Mouse (Mus musculus): Measurements from ENCODE around the gene Igdcc4. TPM values are rescaled to one million over a fixed set of nuclear protein-coding genes. Genes with fewer than 3 reads are reported as not detected.

The Igdcc4 gene
- polyA plus RNA-seq, 1 experiment from 2014 or later = 9.7 TPM

DNA sequence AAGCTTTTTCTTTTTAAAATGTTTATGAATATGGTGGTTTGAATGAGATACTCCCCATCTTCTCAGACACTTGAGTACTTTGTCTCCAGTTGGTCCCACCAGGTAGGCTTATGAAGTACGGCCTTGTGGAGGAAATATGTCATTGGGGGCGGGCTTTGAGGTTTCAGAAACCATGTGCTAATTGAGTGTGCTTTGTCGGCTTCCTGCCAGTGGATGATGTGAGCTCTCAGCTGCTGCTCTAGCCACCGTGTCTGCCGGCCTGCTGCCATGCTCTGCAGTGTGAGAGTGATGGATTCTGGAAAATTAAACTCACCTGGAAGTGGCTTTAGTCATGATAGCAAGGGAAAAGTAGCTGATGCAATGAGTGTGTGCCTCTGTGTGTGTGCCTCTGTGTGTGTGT, 13.8 kb upstream of the Igdcc4 start:
- no peak overlapping the region for H3K9ac ChIP-seq
- no peak for ATAC-seq (ENCODE audit: low FRiP score)
- H3K4me3 ChIP-seq = no peak overlapping the region
- peaks cover 24% of the 10 kb centered on the region for H3K36me3 ChIP-seq
- no peak overlapping the region for H3K4me2 ChIP-seq
- H3K4me1 ChIP-seq (replicated peaks) = peaks cover 10% of the 10 kb centered on the region
- no peaks in the 10 kb centered on the region for H3K9me3 ChIP-seq
- no peaks in the 10 kb centered on the region for H3K27me3 ChIP-seq
- 67% methylated on average over 5 of the region's 5 CpGs for WGBS
- H3K27ac ChIP-seq = no peak overlapping the region

DNA sequence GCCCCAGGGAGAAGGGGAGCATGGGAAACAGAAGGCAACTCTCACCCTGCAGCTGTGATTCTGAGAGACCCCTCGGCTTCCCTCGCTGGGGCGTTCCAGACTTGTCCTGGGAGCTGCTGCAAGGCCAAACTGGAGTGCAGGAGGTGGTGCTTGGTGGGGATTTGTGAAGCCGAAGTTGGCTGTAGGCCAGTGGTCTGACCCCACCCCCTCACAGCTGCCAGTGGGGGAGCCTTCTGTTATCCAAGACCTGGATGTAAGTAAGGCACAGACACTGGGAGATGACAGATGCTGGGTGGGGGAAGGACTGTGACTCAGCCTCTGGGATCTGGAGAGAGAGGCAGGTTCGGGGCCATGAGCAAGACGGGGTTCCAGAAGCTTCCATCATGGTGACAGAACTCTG, 7.0 kb upstream of the Igdcc4 start:
- no peak overlapping the region for H3K4me2 ChIP-seq
- 41% methylated on average over 6 of the region's 6 CpGs for WGBS
- H3K36me3 ChIP-seq = no peaks in the 10 kb centered on the region
- no peak for ATAC-seq (ENCODE audit: low FRiP score)
- H3K27ac ChIP-seq = 0 out of 2 replicates have a peak overlapping the region, but pooled peaks have one; percentile 18
- H3K27me3 ChIP-seq = no peaks in the 10 kb centered on the region
- no peak overlapping the region for H3K9ac ChIP-seq
- H3K4me1 ChIP-seq (replicated peaks) = peaks cover 18% of the 10 kb centered on the region
- no peaks in the 10 kb centered on the region for H3K9me3 ChIP-seq
- H3K4me3 ChIP-seq = no peak overlapping the region

DNA sequence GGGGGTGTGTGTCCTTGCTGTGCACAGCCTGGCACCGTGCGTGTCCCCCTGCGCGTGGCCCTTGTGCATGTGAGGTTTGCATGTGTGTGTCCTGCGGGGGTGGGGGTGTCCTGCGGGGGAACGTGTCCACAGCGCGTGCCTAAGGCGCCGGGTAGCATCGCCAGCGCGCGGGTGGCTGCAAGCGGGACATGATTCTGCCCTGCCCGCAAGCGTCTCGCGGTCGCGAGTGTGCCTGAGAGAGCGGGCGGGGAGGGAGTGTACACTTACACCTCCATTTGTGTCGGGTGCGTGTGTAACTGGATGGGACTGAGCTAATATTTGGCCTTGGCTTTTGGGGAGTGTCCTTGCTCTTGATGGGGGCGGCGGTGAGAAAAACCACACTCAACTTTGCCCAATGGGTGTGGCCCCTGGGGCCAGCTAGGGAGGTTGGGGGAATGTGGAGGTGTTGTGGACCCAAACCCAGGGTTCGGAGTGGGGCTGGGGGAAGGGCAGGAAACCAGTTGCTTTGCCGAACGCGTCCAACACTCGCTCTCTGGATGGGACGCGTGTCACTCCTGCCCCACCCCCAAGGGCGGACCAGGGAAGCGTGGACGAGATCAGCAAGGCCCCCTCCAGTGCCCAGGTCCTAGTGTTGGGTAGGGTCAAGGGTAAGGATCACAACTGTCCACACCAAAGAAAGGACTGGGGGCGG, 545 bp downstream of the Igdcc4 start:
- Histone ChIP-seq H3K27ac (peak overlapping the region; percentile 87), H3K4me2 (peak overlapping the region; percentile 96), H3K36me3 (no peaks in the 10 kb centered on the region), H3K4me3 (peak overlapping the region; percentile 79), H3K27me3 (no peaks in the 10 kb centered on the region), H3K9me3 (no peaks in the 10 kb centered on the region), H3K4me1 (replicated peaks) (peaks cover 33% of the 10 kb centered on the region), H3K9ac (peak overlapping the region; percentile 92)
- ATAC-seq (ENCODE audit: low FRiP score) = peak; percentile 62
- under 1% methylated on average over 39 of the region's 39 CpGs for WGBS

DNA sequence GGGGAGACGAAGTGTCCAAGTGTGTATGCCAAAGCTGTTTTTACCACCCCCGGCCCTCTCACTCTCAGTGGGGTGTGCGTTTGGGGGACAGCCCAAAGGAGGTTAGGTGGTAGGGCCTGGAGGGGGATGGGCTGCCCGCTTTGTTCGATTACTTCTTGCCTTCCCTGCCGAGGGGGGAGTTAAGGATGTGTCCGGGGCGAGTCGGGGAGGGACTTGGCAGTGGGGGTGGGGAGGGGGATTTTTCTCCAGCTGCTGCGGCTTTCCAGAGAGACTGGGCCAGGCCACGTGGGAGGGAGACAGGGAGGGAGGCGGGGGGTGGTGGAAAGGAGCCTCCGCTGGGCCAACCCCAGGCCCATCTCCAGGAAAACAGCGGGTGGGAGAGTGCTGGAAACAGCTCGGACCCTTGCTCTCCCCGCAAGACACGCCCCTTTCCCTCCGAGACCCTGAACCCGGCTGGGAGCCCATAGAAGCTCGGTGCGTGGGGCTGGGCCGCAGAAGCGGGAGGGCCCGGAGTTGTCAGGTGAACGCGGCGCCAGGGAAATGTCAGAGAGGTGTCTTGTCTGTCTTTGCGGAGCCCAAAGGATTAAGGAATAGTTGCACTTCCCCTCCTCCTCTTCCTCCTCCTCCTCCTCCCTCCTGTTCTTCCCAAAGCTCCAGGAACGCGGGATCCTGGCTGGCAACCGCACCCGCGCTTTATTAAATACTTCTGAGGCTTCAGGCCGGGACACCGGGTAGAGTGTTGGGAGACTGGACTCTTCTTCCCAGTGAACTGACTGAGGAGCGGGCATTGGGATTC, 1.3 kb downstream of the Igdcc4 start:
- 1% methylated on average over 35 of the region's 36 CpGs for WGBS
- Histone ChIP-seq H3K27ac (peak overlapping the region; percentile 87), H3K9me3 (no peaks in the 10 kb centered on the region), H3K4me2 (peak overlapping the region; percentile 96), H3K9ac (peak overlapping the region; percentile 92), H3K4me3 (peak overlapping the region; percentile 79), H3K27me3 (no peaks in the 10 kb centered on the region), H3K36me3 (no peaks in the 10 kb centered on the region), H3K4me1 (replicated peaks) (peaks cover 33% of the 10 kb centered on the region)
- peak; percentile 67 for ATAC-seq (ENCODE audit: low FRiP score)

DNA sequence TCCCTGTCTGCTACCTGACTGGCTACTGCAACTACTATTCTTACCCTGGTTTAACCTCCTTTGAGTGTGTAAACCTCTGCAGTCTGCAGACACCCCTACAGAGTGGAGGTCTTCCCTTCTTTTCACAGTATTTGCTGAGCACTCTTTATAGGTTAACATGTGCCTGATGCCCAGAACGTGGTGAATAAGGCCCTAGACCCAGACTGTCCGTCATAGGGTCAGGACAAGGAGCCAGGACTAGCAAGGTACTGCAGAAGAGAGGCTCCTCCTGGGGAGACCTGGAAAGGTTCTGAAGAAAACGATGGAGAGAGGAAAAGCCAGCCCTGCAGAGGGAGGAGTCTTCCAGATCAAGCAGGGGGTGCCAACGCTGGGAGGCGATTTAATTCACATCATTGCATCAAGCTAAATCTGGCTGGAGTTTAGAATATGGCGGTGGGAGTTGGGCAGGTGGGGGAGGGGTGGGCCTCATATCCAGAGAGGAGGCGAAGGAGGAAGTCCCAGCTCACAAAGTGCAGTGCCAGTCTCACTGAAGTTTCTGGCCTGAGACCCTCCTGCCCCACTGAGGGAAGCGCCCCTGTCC, 2.0 kb downstream of the Igdcc4 start:
- Histone ChIP-seq H3K9ac (peak overlapping the region; percentile 92), H3K27me3 (no peaks in the 10 kb centered on the region), H3K4me3 (peak overlapping the region; percentile 79), H3K4me1 (replicated peaks) (peaks cover 33% of the 10 kb centered on the region), H3K9me3 (no peaks in the 10 kb centered on the region), H3K27ac (peak overlapping the region; percentile 87), H3K4me2 (peak overlapping the region; percentile 96), H3K36me3 (no peaks in the 10 kb centered on the region)
- WGBS = 23% methylated on average over 8 of the region's 8 CpGs
- ATAC-seq (ENCODE audit: low FRiP score) = no peak

DNA sequence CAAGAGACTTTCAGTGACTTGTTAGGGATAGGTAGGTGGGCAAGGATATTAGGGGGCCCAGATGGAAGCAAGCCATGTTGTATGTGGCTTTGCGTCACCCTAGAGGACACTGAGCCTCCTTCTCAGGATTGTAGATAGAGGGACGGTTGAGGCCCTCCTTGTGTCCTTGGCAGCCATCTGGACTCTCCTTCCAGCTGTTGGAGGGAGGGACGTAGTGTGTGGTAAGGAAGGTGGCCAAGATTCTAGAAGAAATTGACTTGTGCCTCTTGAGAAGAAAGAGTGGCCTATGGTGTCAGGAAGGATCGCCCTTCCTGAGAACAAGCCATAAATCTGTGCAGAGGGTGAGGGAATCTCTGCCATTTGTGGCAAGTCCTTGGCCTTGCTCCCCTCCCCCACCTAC, 5.5 kb downstream of the Igdcc4 start:
- 93% methylated on average over 4 of the region's 4 CpGs for WGBS
- no peak for ATAC-seq (ENCODE audit: low FRiP score)

DNA sequence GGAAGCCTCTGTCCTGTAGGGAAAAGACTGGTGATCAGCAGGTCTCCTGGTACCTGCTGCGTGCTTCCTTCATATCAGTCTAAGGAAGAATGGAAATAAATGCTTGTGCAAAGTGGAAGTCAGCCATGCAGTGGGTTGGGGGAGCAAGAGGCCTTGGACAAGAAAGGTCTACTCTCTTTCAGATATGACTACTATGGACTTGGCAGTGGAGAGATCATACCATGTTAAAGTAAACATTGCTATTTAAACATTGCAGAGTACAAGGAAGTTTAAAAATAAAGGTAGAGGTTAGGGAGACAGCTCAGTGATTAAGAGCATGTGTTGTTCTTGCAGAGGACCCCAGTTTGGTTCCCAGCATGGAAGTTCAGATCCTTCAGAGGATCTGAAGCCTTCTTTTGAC, 6.6 kb downstream of the Igdcc4 start:
- Histone ChIP-seq H3K9me3 (no peaks in the 10 kb centered on the region), H3K4me2 (no peak overlapping the region), H3K36me3 (no peaks in the 10 kb centered on the region), H3K4me1 (replicated peaks) (peaks cover 35% of the 10 kb centered on the region), H3K9ac (no peak overlapping the region), H3K27me3 (no peaks in the 10 kb centered on the region), H3K27ac (no peak overlapping the region), H3K4me3 (no peak overlapping the region)
- ATAC-seq (ENCODE audit: low FRiP score) = no peak
- 85% methylated on average over 1 of the region's 1 CpGs for WGBS

More for the DNA sequence above, 5.5 kb downstream of the Igdcc4 start:
- Histone ChIP-seq H3K9ac (no peak overlapping the region), H3K36me3 (no peaks in the 10 kb centered on the region), H3K27me3 (no peaks in the 10 kb centered on the region), H3K4me2 (no peak overlapping the region), H3K4me3 (no peak overlapping the region), H3K27ac (no peak overlapping the region), H3K9me3 (no peaks in the 10 kb centered on the region), H3K4me1 (replicated peaks) (peaks cover 45% of the 10 kb centered on the region)

DNA sequence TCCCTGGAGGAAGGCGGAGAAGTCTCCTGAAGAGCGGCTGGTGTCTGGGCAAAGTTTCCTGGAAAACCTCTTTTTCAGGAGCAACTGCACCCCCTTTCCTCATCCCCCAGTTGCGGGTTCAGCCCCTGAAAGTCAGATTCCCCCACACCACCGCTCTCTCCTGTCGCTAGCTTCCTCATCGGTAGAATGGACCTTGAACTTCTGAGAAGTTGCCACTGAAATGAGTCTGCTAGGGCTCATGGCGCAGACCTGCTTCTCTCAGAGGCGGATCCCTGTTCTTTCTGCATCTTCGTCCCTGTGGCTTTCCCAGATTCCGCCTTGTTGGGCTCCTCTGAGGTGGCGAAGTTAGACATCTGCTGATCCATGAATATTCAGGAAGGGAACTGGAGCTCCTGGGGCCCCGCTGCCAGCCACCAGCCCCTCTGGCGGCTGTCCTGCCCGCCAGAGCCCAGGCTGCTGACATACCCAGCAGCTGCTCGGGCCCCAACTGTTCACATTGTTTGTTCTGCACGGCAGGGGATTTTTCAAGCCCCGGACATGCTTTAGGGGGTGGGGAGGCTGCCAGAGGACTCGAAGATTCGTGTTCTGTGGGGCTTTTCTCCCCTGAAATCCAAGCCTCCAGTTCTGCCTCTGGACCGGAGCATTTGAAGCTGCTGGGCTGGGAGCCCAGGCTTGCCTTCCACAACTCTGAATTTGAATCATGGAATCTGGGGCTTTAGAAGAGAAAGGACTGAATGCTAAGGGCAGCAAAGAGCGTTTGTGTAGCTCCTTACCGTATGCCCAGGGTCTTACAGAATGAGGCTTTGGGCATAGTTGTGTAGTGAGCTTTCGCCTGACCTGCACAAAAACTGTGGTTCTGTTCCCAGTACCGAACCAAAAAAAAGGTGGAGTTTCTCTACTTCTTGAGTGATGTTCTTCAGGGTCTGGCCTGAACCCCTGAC, 8.1 kb downstream of the Igdcc4 start:
- ATAC-seq (ENCODE audit: low FRiP score) = peak; percentile 75
- Histone ChIP-seq H3K36me3 (0 out of 2 replicates have a peak, but pooled peaks cover 8% of the 10 kb centered on the region), H3K9ac (peak overlapping the region; percentile 63), H3K4me3 (peak overlapping the region; percentile 8; the same call in 1 of the 2 replicates), H3K27ac (peak overlapping the region; percentile 87), H3K4me1 (replicated peaks) (peaks cover 23% of the 10 kb centered on the region), H3K27me3 (no peaks in the 10 kb centered on the region), H3K4me2 (peak overlapping the region; percentile 41), H3K9me3 (no peaks in the 10 kb centered on the region)
- WGBS = 6% methylated on average over 24 of the region's 24 CpGs

DNA sequence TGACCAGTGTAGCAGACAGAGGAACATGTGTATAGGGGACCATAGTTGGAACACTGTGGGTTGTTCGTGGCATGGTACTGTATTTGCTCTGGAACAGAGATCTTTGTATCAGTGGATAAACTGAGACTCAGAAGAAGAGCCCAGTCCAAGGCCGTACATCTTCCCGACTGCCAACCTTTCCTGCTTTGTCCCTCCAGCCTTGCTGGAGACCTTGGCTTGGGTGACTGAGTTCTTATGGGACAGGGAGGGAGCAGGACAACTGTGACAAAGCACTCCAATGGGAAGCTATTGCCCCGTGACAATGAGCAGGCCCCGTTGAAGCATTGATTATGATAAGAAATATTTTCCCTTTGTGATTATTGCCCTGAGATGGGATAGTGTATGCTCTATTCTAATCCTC, 10.4 kb downstream of the Igdcc4 start:
- Histone ChIP-seq H3K27ac (no peak overlapping the region), H3K4me1 (replicated peaks) (peaks cover 23% of the 10 kb centered on the region), H3K4me2 (no peak overlapping the region), H3K9me3 (no peaks in the 10 kb centered on the region), H3K36me3 (peaks cover 12% of the 10 kb centered on the region; the same call in 1 of the 2 replicates), H3K27me3 (no peaks in the 10 kb centered on the region), H3K4me3 (no peak overlapping the region), H3K9ac (no peak overlapping the region)
- no peak for ATAC-seq (ENCODE audit: low FRiP score)
- WGBS = 89% methylated on average over 5 of the region's 5 CpGs

DNA sequence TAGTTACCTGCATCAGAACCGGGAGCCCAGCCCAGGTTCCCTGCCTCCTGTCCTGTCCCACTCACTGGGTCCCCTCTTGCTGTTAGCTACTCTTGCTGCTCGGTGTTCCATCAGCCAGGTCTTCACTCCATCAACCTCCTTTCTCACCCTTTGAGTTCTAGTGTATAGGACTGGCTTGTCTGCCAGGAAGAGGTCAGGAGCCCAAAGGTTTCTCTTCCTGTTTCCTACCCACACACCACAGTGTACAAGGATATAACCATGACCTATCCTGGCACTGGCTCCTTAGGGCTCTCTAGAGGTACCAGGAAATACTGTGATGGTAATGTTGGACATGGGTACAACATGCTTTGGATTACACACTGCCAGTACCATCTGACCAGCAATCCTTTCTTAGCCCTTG, 12.4 kb downstream of the Igdcc4 start:
- Histone ChIP-seq H3K9ac (no peak overlapping the region), H3K27me3 (no peaks in the 10 kb centered on the region), H3K27ac (no peak overlapping the region), H3K4me1 (replicated peaks) (peaks cover 22% of the 10 kb centered on the region), H3K4me2 (no peak overlapping the region), H3K4me3 (no peak overlapping the region), H3K36me3 (peaks cover 21% of the 10 kb centered on the region), H3K9me3 (no peaks in the 10 kb centered on the region)
- 85% methylated on average over 2 of the region's 2 CpGs for WGBS
- no peak for ATAC-seq (ENCODE audit: low FRiP score)

DNA sequence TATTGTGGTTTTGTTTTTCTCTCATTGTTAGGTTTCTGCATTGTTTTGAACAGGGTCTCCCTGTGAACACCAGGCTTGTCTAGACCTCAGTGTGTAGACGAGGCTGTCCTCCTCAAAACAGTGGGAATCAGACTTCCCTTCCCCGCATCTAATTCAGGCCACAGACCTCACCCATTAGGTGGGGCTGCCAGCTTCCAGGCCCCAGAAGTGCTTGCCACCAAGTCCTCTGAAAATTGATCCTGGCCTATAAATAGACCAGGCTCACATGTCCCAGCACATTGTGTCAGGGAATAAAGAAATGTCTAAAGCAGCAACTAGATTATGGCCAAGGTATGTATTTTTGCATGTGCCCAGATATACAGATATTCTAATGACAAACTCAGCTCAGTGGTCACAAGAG, 14.6 kb downstream of the Igdcc4 start:
- ATAC-seq (ENCODE audit: low FRiP score) = no peak
- Histone ChIP-seq H3K36me3 (peaks cover 25% of the 10 kb centered on the region), H3K27ac (no peak overlapping the region), H3K9ac (no peak overlapping the region), H3K4me1 (replicated peaks) (peaks cover 2% of the 10 kb centered on the region; the same call in 1 of the 2 replicates), H3K4me2 (no peak overlapping the region), H3K27me3 (no peaks in the 10 kb centered on the region), H3K9me3 (no peaks in the 10 kb centered on the region), H3K4me3 (no peak overlapping the region)
- WGBS = 61% methylated on average over 2 of the region's 2 CpGs
